Mouse (Mus musculus) heart, embryonic 16.5 days (tissue): ENCODE results near the gene Dhrs3. TPM values are rescaled to one million over a fixed set of nuclear protein-coding genes. Genes with fewer than 3 reads are reported as not detected.

ENCODE experiments used
- ATAC-seq: fragments of 200-750 bp; cut with Nextera tagmentation; replicated peaks from 2 replicates; pipeline ENCODE4 v1.8.0; 2017; ENCODE audit warnings: moderate number of reproducible peaks; ENCODE audit not compliant: insufficient read depth, low FRiP score; ENCODE audit errors: extremely low read depth
- H3K27ac ChIP-seq: fragments of 300-500 bp; sonication (generic); 2 replicates; pipeline ENCODE4 v1.5.1; 2014; ENCODE audit warnings: mild to moderate bottlenecking, low read length, control low read depth, moderate library complexity
- H3K27me3 ChIP-seq: fragments of 300-500 bp; sonication (generic); 2 replicates; pipeline ENCODE4 v1.6.1; 2014; ENCODE audit warnings: low read length, mixed read lengths; ENCODE audit not compliant: control insufficient read depth, insufficient read depth
- H3K36me3 ChIP-seq: fragments of 300-500 bp; sonication (generic); 2 replicates; pipeline ENCODE4 v1.6.1; 2014; ENCODE audit not compliant: control insufficient read depth, insufficient read depth
- H3K4me1 ChIP-seq: fragments of 300-500 bp; sonication (generic); 2 replicates; pipeline ENCODE4 v1.6.1; 2014; ENCODE audit warnings: low read length, mixed read lengths; ENCODE audit not compliant: control insufficient read depth, insufficient read depth
- H3K4me2 ChIP-seq: fragments of 300-500 bp; sonication (generic); 2 replicates; pipeline ENCODE4 v1.6.1; 2014; ENCODE audit warnings: low read depth, mild to moderate bottlenecking, control low read depth, low read length
- H3K4me3 ChIP-seq: fragments of 300-500 bp; sonication (generic); 2 replicates; pipeline ENCODE4 v1.5.1; 2014; ENCODE audit warnings: mild to moderate bottlenecking, control low read depth, low read length
- H3K9ac ChIP-seq: fragments of 300-500 bp; sonication (generic); 2 replicates; pipeline ENCODE4 v1.6.1; 2014; ENCODE audit warnings: low read length, control low read depth
- H3K9me3 ChIP-seq: fragments of 300-500 bp; sonication (generic); replicated peaks from 2 replicates; pipeline ENCODE4 v1.6.1; 2016; ENCODE audit warnings: low read length; ENCODE audit not compliant: control insufficient read depth
- WGBS: fragments of 180-500 bp; shearing (Covaris S2); extraction: QIAGEN DNeasy Blood & Tissue Kit; methylation state at CpG from one replicate; pipeline ENCODE4 v1.1.7; 2014; 5-methylcytosine and 5-hydroxymethylcytosine counted together
- polyA plus RNA-seq: library from polyadenylated mRNA; unstranded; fragments of >200 nt; fragmentation: Nextera tagmentation; extraction: Ambion mirVana; gene quantifications from 2 replicates; pipeline ENCODE4 v1.2.1, GENCODE M21; 2015

Gene Dhrs3
- polyA plus RNA-seq, 1 experiment from 2014 or later, result 36.8 TPM

GRCm38 (mm10) chr4:144906001-144906889, 13.6 kb downstream of the Dhrs3 start:
- Histone ChIP-seq H3K36me3 (no peaks in the 10 kb centered on the region), H3K9me3 (no peaks in the 10 kb centered on the region), H3K27me3 (peaks cover 5% of the 10 kb centered on the region; the same call in 1 of the 2 replicates), H3K4me2 (no peak overlapping the region), H3K4me3 (no peak overlapping the region), H3K9ac (no peak overlapping the region), H3K4me1 (peaks cover 32% of the 10 kb centered on the region), H3K27ac (peak overlapping the region; percentile 30)
- peak; percentile 26; the same call in 1 of the 2 replicates for ATAC-seq
- WGBS, result 56% methylated on average over 8 of the region's 8 CpGs

DNA sequence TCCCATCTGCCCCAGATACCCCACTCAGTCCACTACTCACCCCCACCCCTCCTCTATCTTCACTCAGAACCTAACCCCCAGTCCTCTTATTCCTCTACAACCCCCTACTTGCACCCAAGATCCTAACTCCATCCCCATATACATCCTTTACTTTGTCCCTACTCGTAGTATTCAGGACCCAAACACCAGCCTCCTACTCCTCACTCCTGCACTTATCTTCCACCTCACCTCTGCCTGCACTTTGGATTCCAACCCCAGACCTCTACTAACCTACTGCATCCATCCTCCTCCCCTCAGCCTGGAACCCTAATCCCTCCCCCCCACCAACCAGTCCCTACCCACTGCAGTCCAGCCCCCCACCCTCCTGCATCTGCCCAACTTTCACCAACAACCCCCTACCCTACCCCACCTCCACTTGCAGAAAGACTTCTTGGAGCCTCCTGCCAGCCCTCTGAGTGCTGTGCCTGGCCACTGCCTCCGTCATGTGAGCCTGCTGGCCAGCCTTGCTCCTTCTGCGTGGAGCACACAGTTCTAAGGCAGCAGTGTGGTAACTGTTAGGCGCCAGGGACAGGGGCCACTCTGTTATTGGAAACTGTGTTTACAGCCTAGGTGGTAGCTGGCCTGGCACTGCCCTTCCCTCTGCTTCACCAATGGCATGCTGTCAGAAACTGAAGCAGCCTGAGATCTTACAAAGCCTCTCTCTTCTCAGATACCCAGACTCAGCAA, 14.5 kb downstream of the Dhrs3 start:
- Histone ChIP-seq H3K36me3 (no peaks in the 10 kb centered on the region), H3K4me2 (no peak overlapping the region), H3K27me3 (peaks cover 5% of the 10 kb centered on the region; the same call in 1 of the 2 replicates), H3K4me1 (peaks cover 27% of the 10 kb centered on the region), H3K4me3 (no peak overlapping the region), H3K9ac (no peak overlapping the region), H3K9me3 (no peaks in the 10 kb centered on the region), H3K27ac (no peak overlapping the region; the same call in 1 of the 2 replicates)
- ATAC-seq, result no peak
- WGBS, result 63% methylated on average over 4 of the region's 4 CpGs

- Histone ChIP-seq H3K4me2 (no peak overlapping the region), H3K27me3 (peaks cover 5% of the 10 kb centered on the region; the same call in 1 of the 2 replicates), H3K9me3 (no peaks in the 10 kb centered on the region), H3K36me3 (no peaks in the 10 kb centered on the region), H3K27ac (no peak overlapping the region), H3K4me1 (peaks cover 25% of the 10 kb centered on the region), H3K4me3 (no peak overlapping the region), H3K9ac (no peak overlapping the region)
- ATAC-seq, result no peak
These were observed 16.2 kb downstream of the Dhrs3 start for GRCm38 (mm10) chr4:144908825-144909224.

GRCm38 (mm10) chr4:144910281-144910680, 17.7 kb downstream of the Dhrs3 start:
- no peak for ATAC-seq
- H3K9me3 ChIP-seq, result no peaks in the 10 kb centered on the region
- WGBS, result 88% methylated on average over 3 of the region's 3 CpGs
- peaks cover 5% of the 10 kb centered on the region; the same call in 1 of the 2 replicates for H3K27me3 ChIP-seq
- H3K27ac ChIP-seq, result no peak overlapping the region
- no peak overlapping the region for H3K9ac ChIP-seq
- H3K4me3 ChIP-seq, result no peak overlapping the region
- H3K4me1 ChIP-seq, result peaks cover 11% of the 10 kb centered on the region
- H3K4me2 ChIP-seq, result no peak overlapping the region
- H3K36me3 ChIP-seq, result no peaks in the 10 kb centered on the region

DNA sequence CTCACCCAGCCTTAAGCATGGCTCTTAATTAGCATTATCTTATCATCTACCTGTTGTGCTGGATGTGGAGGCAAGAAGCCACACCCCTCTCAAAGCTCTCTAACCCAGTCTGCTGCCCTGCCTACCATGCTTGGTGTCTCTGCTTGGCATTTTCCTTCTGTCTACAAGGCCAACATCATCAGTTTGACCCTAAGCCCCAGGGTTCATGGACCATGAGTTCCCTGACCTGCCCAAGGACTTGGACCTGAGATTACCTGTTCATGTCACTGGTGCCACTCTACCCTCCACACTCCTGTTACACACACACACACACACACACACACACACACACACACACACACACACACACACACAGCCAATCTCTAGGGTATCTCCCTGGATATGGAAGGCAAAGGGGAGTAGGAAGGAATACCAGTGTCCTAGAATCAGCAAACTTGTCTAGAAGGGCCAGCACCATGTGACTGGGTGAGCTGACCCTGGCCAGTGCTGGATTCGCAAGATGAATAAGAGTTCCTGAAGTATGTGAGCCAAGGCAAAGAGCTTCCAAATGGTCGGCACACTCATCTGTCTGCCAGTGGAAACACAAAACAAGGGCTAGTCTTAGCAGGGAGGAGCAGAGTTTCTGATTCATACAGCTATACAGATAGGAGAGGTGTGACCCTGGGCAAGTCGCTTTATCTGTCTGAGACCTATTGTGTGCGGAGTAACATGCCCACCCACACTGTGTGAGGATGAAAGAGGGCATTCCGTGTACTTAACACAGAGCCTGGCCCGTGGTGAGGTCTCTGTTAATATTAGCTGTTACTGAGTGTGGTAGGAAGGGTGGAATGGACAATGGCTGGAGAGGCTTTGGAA, 20.9 kb downstream of the Dhrs3 start:
- no peak for ATAC-seq
- Histone ChIP-seq H3K27me3 (no peaks in the 10 kb centered on the region), H3K4me2 (no peak overlapping the region), H3K27ac (no peak overlapping the region), H3K9ac (no peak overlapping the region), H3K36me3 (no peaks in the 10 kb centered on the region), H3K4me1 (peaks cover 2% of the 10 kb centered on the region; the same call in 1 of the 2 replicates), H3K9me3 (no peaks in the 10 kb centered on the region), H3K4me3 (no peak overlapping the region)
- 70% methylated on average over 6 of the region's 6 CpGs for WGBS

- Histone ChIP-seq H3K27ac (no peak overlapping the region), H3K4me1 (no peaks in the 10 kb centered on the region), H3K36me3 (peaks cover 13% of the 10 kb centered on the region), H3K9ac (no peak overlapping the region), H3K9me3 (no peaks in the 10 kb centered on the region), H3K27me3 (no peaks in the 10 kb centered on the region), H3K4me3 (no peak overlapping the region), H3K4me2 (no peak overlapping the region)
- ATAC-seq, result no peak
- WGBS, result 86% methylated on average over 6 of the region's 6 CpGs
These were observed 23.9 kb downstream of the Dhrs3 start for GRCm38 (mm10) chr4:144916520-144916919.

GRCm38 (mm10) chr4:144917101-144917500, 24.5 kb downstream of the Dhrs3 start:
- 62% methylated on average over 4 of the region's 4 CpGs for WGBS
- Histone ChIP-seq H3K4me1 (no peaks in the 10 kb centered on the region), H3K36me3 (peaks cover 13% of the 10 kb centered on the region), H3K27ac (no peak overlapping the region), H3K27me3 (no peaks in the 10 kb centered on the region), H3K9me3 (no peaks in the 10 kb centered on the region), H3K9ac (no peak overlapping the region), H3K4me2 (no peak overlapping the region), H3K4me3 (no peak overlapping the region)
- no peak for ATAC-seq

- peaks cover 14% of the 10 kb centered on the region for H3K36me3 ChIP-seq
- H3K9me3 ChIP-seq, result no peaks in the 10 kb centered on the region
- WGBS, result 94% methylated on average over 10 of the region's 10 CpGs
- no peak overlapping the region for H3K4me3 ChIP-seq
- H3K4me1 ChIP-seq, result no peaks in the 10 kb centered on the region
- H3K4me2 ChIP-seq, result no peak overlapping the region
- H3K27ac ChIP-seq, result no peak overlapping the region
- no peak overlapping the region for H3K9ac ChIP-seq
- H3K27me3 ChIP-seq, result no peaks in the 10 kb centered on the region
- no peak for ATAC-seq
These were observed 25.9 kb downstream of the Dhrs3 start for GRCm38 (mm10) chr4:144918501-144918900.
